Mouse (Mus musculus): ENCODE measurements around the gene Tenm4.

Gene Tenm4

GRCm38 (mm10) chr7:96813497-96814400, 642.7 kb downstream of the Tenm4 start:
- no peak for DNase-seq (ENCODE audit: low spot score)

- no peak for DNase-seq (ENCODE audit: low spot score)
Measured at GRCm38 (mm10) chr7:96814581-96814980, 643.5 kb downstream of the Tenm4 start.

- no peak for DNase-seq (ENCODE audit: low spot score)
Measured at GRCm38 (mm10) chr7:96817030-96817674, 646.1 kb downstream of the Tenm4 start.

- no peak for DNase-seq (ENCODE audit: low spot score)
Measured at GRCm38 (mm10) chr7:96818236-96818916, 647.3 kb downstream of the Tenm4 start.

GRCm38 (mm10) chr7:96819538-96819937, 648.5 kb downstream of the Tenm4 start:
- no peak for DNase-seq (ENCODE audit: low spot score)

- no peak for DNase-seq (ENCODE audit: low spot score)
Measured at GRCm38 (mm10) chr7:96820343-96820742, 649.3 kb downstream of the Tenm4 start.

- no peak for DNase-seq (ENCODE audit: low spot score)
Measured at GRCm38 (mm10) chr7:96826101-96826500, 655.1 kb downstream of the Tenm4 start.

- no peak for DNase-seq (ENCODE audit: low spot score)
Measured at GRCm38 (mm10) chr7:96826672-96827071, 655.6 kb downstream of the Tenm4 start.

- no peak for DNase-seq (ENCODE audit: low spot score)
Measured at GRCm38 (mm10) chr7:96832551-96832950, 661.5 kb downstream of the Tenm4 start.

- no peak for DNase-seq (ENCODE audit: low spot score)
Measured at GRCm38 (mm10) chr7:96833012-96833411, 662.0 kb downstream of the Tenm4 start.

- no peak for DNase-seq (ENCODE audit: low spot score)
Measured at GRCm38 (mm10) chr7:96834681-96835289, 663.7 kb downstream of the Tenm4 start.

GRCm38 (mm10) chr7:96835313-96835712, 664.3 kb downstream of the Tenm4 start:
- DNase-seq (ENCODE audit: low spot score): no peak

- DNase-seq (ENCODE audit: low spot score): no peak
Measured at GRCm38 (mm10) chr7:96838271-96838841, 667.3 kb downstream of the Tenm4 start.

GRCm38 (mm10) chr7:96838926-96839325, 667.9 kb downstream of the Tenm4 start:
- no peak for DNase-seq (ENCODE audit: low spot score)

- DNase-seq (ENCODE audit: low spot score): no peak
Measured at GRCm38 (mm10) chr7:96839586-96839985, 668.5 kb downstream of the Tenm4 start.

- no peak for DNase-seq (ENCODE audit: low spot score)
Measured at GRCm38 (mm10) chr7:96842477-96843255, 671.6 kb downstream of the Tenm4 start.

- no peak for DNase-seq (ENCODE audit: low spot score)
Measured at GRCm38 (mm10) chr7:96844104-96844894, 673.3 kb downstream of the Tenm4 start.

GRCm38 (mm10) chr7:96852781-96853180, 681.7 kb downstream of the Tenm4 start:
- no peak for DNase-seq (ENCODE audit: low spot score)

GRCm38 (mm10) chr7:96855867-96856406, 684.9 kb downstream of the Tenm4 start:
- no peak for DNase-seq (ENCODE audit: low spot score)

GRCm38 (mm10) chr7:96856518-96856917, 685.5 kb downstream of the Tenm4 start:
- DNase-seq (ENCODE audit: low spot score): no peak

Data from urinary bladder, postnatal 10 days (tissue).